Mouse (Mus musculus) cerebellum, postnatal 4 days (tissue): ENCODE measurements around the gene Sspo.

Experiments
- DNase-seq, 2 experiments: peaks; one replicate each; pipeline ENCODE4 v3.0.0; 2022; ENCODE audit warnings: low spot score in 2 of 2, mixed read lengths in 1 of 2

Gene Sspo

DNA sequence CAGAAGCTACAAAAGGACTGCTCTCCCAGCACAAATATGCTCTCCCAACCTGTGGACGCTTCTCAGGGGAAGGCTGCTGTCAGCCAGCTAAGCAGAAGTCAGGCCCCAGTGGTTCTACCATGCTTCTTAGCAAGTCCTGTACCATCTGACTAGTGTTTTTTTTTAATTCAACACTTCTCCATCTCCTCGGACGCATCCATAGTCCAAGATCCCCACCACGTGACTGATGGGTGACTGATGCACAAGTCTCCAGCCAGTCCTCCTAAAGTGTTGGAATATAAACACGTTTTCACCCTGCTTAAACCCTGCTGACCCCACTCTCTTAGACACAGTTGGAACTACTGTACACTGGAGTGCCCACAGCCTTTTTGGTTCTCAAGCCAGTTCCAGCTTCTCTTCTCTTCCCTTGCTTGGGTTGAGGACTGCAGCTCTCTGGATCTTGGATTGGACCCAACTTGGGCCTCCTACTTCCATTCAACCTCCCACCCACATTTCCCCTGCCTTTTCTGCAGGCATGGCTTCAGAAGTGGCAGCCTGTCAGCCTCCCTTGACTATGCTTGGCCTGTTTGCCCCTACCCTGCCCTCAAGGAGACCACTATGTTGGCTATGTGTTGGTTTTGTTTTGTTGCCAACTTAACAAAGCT, 12.2 kb upstream of the Sspo start:
- no peak for DNase-seq

- no peak for DNase-seq
Measured at GRCm38 (mm10) chr6:48437679-48438376, 10.2 kb upstream of the Sspo start.

DNA sequence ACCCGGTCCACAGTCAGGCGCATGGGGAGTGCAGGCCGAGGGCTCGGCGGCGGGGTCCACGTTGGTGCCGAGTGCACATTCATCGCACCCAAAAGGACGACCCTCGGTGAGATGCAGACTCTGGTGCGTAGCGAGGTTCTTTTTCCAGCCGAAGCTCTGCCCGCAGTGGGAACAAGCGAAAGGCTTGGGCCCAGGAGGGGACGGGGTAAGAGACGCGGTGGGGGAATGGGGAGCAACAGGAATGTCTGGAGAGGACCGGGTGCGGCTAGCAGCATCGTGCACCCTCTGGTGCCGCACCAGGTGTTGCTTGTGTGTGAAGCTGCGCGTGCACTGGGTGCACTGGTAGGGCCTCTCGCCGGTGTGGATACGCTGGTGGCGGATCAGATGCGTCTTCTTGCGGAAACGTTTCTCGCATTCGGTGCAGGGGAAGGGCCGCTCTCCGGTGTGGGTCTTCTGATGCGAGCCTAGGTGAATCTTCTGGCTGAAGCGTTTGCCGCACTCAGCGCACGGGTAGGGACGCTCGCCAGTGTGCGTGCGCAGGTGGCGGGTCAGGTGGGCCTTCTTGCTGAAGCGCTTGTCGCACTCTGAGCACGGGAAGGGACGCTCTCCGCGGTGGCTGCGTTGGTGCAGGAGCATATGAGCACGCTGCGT, 9.4 kb upstream of the Sspo start:
- DNase-seq = no peak

- DNase-seq = no peak
Measured at GRCm38 (mm10) chr6:48439654-48440053, 8.4 kb upstream of the Sspo start.

GRCm38 (mm10) chr6:48440306-48441014, 7.6 kb upstream of the Sspo start:
- DNase-seq = no peak

GRCm38 (mm10) chr6:48443592-48444309, 4.3 kb upstream of the Sspo start:
- peak; percentile 80 to 94 for DNase-seq

DNA sequence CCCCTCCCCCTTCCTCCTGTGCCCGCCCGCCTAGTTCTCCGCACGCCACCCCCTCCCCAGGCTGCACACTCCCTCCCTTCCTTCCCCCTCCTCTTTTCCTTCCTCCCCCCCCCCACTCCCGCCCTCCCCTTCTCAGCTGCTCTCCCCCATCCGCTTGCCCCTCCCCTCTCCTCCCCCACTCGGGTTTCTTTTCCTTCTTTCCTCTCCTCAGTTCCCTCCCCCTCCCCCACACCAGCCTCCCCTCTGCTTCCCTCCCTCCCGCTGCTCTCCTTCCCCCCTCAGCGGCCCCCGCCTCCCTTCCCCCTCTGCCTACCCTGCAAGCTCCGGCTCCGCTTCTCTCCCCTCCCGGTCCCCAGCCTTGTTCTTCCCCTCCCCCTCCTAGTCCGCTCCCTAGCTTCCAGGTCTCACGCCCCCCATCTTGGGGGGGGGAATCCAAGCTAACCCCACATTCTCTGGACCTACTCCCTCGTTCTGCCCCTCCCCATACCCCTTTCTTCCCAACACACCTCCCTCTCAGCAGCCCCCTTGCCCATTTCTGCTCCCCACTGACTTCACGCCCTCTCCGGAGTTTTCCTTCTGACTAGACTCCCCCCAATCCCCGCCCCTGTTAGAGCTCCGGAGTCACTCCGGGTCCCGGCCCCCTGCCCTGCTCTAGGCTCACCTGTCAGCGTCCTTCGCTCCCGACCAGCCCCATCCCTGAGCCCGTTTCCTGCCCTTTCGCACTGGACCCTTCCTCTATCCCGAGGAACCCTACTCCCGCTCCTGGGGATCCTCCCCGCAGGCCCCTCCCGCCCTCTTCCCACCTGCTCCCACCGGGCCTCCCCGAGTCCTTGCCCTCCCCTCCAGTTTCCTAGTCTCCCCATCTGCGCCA, 3.5 kb upstream of the Sspo start:
- DNase-seq = peak in 1 of 2 experiments; percentile 77

DNA sequence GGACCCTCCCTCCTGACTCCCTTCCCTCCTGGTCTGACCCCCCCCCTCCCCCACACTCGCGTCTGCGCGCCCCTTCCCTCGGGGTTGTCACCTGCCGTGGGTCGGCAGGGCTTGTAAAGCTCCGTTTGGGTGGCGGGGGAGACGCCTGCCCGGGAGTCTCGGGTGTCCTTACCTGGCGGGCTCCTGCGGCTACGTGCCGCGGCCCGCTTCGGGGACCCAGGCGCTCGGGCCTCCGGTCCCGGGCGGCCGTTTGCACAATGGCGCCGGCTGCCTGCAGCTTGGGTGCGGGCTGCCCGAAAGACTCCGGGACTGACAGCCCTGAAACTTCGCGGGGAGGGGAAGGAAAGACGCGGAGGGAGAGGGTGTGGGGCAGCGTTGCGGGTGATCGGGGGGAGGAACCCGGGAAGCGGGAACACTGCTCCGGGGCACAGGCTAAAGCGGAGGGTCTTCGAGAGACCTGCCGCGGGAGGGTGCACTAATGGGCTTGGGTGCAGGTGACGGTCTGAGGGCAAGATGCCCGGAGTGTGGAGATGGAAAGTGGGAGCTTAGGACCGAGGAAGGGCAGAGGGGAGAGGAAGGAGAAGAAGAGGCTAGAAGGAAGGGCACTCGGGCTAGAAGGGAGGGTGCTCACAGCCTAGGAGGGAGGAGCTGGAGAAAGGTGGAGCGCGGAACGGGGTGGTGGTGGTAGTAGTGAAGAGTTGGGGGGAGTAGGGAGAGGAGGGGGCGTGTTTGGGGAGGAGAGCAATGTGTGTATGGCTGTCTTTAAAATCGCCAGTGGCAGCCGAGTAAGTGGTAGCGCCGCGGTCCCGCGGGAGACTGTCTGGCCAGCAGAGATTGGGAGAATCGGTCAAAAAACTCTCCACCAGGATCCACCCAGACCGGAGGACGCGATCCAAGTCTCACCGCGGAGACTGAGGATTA, 2.6 kb upstream of the Sspo start, which contains the start of gene Zfp467:
TSS of gene Zfp467 (minus strand) at position 645 of the 921 bp plus-strand sequence.
- peak; percentile 37 to 52 for DNase-seq

- DNase-seq = no peak
Measured at GRCm38 (mm10) chr6:48446256-48446655, 1.8 kb upstream of the Sspo start.

DNA sequence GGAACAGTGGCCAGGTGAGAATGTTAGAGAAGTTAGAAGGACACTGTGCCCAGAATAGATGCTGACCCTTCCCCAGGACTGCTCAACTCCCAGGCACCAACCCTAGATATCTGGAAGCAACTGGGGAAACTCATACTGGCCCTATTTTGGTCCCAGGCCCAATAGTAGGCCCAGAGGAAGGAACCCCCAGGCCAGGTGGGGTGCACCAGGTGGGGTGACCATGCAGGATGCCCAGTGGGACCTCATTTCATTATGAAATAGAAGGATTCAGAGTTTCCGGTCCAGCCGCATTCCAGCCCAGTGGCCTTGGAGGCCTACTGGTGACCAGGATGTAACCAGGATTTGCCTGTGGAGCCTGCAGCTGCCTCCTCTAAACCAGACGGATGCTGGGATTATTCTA, 1.1 kb upstream of the Sspo start:
- no peak for DNase-seq

DNA sequence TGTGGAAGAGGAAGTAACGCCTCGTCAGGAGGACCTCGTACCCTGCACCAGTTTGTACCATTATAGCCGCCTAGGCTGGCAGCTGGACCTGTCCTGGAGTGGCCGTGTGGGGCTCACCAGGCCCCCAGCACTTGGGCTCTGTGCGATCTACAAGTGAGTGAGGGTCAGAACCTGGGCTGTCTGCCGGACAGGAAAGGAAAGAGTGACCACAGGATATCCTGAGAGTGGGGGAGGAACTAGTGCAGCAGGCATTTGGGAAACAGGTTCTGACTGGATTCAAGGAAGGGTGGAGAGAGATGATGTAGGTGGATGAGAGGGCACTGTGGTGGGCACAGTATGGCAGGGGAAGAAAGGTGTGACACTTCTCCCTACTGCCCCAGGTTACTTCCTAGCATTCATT, 498 bp downstream of the Sspo start:
- DNase-seq = no peak

DNA sequence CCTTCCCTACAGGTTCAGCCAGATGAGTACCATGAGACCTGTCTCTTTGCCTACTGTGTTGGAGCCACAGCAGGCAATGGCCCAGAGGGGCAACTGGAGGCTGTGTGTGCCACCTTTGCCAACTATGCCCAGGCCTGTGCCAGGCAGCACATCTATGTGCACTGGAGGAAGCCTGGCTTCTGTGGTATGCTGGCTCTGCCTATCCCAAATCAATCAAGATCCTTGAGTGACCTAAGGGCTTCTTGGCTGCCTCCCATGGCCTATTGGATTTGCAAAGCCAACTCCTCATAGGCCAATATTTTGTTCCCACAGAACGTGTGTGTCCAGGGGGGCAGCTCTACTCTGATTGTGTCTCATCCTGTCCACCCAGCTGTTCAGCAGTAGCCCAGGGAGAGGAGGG, 4.1 kb downstream of the Sspo start:
- no peak for DNase-seq

GRCm38 (mm10) chr6:48452771-48453170, 4.7 kb downstream of the Sspo start:
- DNase-seq = no peak

GRCm38 (mm10) chr6:48464966-48465679, 17.1 kb downstream of the Sspo start:
- no peak for DNase-seq

DNA sequence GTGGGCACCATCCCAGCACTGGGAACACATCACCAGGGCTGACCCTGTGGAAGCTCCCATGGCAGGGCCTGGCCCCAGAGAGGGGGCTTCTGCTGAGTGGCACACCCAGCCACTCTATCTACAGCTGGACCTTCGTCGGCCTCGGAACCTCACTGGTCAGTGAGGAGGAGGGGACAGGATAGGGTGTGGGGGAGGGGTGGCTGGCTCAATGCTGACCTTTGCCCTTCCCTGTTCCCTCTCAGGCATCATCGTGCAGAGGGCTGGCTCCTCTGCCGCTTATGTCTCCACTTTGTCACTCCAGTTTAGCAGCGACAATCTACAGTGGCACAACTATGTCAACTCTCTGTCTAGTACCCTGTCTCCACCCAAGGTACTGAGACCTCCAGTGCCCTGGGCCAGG, 18.7 kb downstream of the Sspo start:
- no peak for DNase-seq

DNA sequence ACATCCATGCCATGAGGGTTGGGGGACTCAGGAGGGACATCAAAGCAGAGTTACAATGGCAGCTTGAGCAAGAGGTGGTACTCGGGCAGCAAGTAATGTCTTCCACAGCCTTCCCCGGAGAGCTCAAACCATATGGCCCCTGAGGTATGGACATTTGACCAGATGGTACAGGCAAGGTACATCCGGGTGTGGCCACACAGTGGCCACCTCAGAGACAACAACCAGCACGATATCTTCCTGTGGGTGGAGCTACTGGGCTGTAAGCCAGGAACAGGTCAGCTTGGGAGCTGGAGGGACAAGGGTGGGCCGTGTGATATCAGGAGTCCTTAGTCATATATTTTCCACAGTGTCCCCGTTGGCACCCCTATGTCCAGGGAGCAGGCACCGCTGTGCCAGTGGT, 19.5 kb downstream of the Sspo start:
- no peak for DNase-seq

DNA sequence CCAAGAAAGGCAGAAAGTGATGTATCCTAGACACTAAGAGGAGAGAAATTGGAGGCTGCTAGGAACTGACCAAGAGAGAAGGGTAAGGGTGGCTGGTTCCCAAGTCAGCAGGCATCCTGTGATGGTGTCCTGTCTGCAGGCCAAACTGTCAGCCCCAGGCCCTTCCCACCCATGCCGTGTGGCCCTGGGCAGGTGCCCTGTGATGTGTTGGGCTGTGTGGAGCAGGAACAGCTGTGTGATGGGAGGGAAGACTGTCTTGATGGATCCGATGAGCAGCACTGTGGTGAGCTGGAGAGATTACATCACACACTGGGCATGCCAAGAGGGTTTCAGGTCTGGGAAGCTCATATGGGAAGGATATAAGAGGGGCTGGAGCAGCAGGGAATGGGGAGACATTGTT, 22.7 kb downstream of the Sspo start:
- DNase-seq = no peak

- no peak for DNase-seq
Measured at GRCm38 (mm10) chr6:48478446-48478845, 30.4 kb downstream of the Sspo start.

DNA sequence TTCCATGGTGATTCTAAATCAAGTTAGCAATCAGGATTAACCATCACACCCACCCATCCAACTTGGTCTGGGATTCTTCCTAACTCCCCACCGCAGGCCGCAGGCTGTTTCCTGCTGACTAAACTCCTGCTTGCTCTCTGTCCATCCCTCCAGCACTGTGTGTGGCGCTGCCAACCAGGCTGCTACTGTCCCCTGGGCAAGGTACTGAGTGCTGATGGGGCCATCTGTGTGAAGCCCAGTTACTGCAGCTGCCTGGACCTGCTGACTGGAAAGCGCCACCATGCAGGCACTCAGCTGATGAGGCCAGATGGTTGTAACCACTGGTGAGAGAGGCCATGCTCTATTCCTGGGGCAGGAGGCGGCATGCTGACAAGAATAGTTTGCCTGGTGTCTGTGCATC, 34.5 kb downstream of the Sspo start:
- DNase-seq = no peak
